Mouse (Mus musculus): ENCODE results near the gene Scarb1. TPM values are rescaled to one million over a fixed set of nuclear protein-coding genes. Genes with fewer than 3 reads are reported as not detected.

The Scarb1 gene
- polyA plus RNA-seq, 1 experiment = 7.0 TPM

- Histone ChIP-seq H3K36me3 (ENCODE audit: control insufficient read depth) (peaks cover 46% of the 10 kb centered on the region), H3K27me3 (ENCODE audit: control insufficient read depth) (no peaks in the 10 kb centered on the region), H3K9me3 (ENCODE audit: control insufficient read depth, low read length) (no peaks in the 10 kb centered on the region), H3K4me3 (replicated peaks) (no peak overlapping the region), H3K4me1 (ENCODE audit: control insufficient read depth) (peaks cover 15% of the 10 kb centered on the region)
- no peak for TF ChIP-seq TAL1 (IDR thresholded peaks at IDR 0.05; ENCODE audit: low read length)
- no peak for TF ChIP-seq GATA1 (IDR thresholded peaks at IDR 0.05; ENCODE audit: low read length)
Observed at GRCm38 (mm10) chr5:125383637-125384420, 42.9 kb upstream of the Scarb1 start.

DNA sequence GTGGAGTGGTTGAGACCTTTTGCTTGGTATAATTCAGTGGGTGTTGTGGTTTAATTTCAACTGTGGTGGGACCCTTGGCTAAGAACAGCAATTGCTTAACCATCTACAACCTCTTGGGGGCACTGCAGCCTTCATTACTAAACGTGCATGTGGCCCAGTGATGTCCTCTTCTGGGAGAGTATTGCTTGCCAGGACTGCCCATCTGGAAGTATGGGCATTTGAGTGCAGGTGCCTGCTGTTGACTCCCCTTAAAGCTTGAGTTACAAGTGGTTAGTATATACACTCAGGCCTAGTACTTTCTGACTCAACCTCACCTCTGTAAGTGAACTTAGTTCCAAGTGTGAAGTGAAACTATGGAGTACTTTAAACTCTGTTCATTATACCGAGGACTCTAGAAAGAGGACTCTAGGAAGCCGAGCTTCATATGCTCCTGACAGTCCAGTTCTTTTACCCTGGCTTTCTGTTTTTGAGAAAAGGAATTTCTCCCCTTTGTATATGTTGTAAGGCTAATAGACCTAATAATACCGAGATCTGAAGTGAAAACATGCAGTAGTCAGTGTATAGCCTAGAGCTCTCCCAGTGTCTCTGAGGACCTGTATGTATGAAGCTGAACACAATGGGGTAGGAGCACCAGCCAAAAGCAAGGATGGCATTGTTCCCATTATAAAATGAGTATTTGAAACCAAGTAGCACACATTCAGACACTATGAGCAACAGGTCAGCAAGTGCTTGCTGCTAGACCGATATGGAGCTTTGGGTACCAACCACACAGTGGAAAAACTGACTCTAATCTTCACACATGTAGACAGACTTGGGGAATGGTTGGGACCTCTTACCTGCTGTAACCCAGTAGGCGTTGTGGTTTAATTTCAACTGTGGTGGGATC, 42.0 kb upstream of the Scarb1 start:
- no peaks in the 10 kb centered on the region for H3K27me3 ChIP-seq (ENCODE audit: control insufficient read depth)
- TF ChIP-seq TAL1 (IDR thresholded peaks at IDR 0.05; ENCODE audit: low read length) (no peak), GATA1 (IDR thresholded peaks at IDR 0.05; ENCODE audit: low read length) (no peak)
- H3K36me3 ChIP-seq (ENCODE audit: control insufficient read depth) = peaks cover 37% of the 10 kb centered on the region
- no peaks in the 10 kb centered on the region for H3K9me3 ChIP-seq (ENCODE audit: control insufficient read depth, low read length)
- H3K4me3 ChIP-seq (replicated peaks) = no peak overlapping the region
- peaks cover 7% of the 10 kb centered on the region for H3K4me1 ChIP-seq (ENCODE audit: control insufficient read depth)

DNA sequence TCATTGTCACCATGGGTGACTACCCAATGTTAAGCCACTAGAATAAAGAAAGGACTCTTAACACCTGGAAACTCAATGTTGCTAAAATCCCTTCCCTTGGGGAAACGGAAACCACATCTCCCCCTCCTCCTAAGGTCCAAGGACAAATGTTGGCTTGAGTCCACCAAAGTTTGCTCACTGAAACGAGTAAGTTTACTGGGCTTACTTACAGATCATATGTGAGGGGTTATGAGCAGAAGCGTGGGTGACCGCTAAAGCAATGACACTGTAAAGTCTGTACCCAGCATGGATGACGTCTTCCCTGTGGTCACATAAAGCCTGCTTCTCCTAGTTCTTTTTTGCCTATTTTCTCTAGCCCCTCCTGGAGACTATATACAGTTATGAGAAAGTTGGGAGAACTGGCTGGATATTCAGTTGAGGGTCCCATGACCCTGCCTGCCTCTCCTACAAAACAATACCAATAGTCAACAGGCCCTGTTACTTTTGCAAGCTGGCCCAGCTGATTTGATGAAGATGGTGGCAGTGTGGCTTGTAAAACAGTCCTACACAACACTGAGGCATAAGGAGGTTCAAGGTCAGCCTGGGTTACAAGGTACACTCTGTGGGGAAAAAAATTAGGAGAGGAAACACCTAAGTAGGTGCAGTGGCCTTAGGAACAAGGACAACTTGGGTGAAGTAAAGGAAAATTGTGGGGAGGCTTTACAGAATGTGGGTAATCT, 41.2 kb upstream of the Scarb1 start:
- H3K4me3 ChIP-seq (replicated peaks) = no peak overlapping the region
- TF ChIP-seq TAL1 (IDR thresholded peaks at IDR 0.05; ENCODE audit: low read length) = no peak
- no peak for TF ChIP-seq GATA1 (IDR thresholded peaks at IDR 0.05; ENCODE audit: low read length)
- peaks cover 35% of the 10 kb centered on the region for H3K36me3 ChIP-seq (ENCODE audit: control insufficient read depth)
- no peaks in the 10 kb centered on the region for H3K27me3 ChIP-seq (ENCODE audit: control insufficient read depth)
- H3K4me1 ChIP-seq (ENCODE audit: control insufficient read depth) = peaks cover 7% of the 10 kb centered on the region
- no peaks in the 10 kb centered on the region for H3K9me3 ChIP-seq (ENCODE audit: control insufficient read depth, low read length)

GRCm38 (mm10) chr5:125378919-125379318, 38.0 kb upstream of the Scarb1 start:
- Histone ChIP-seq H3K4me3 (replicated peaks) (no peak overlapping the region), H3K36me3 (ENCODE audit: control insufficient read depth) (peaks cover 12% of the 10 kb centered on the region), H3K27me3 (ENCODE audit: control insufficient read depth) (no peaks in the 10 kb centered on the region), H3K9me3 (ENCODE audit: control insufficient read depth, low read length) (peaks cover under 1% of the 10 kb centered on the region; the same call in 1 of the 2 replicates), H3K4me1 (ENCODE audit: control insufficient read depth) (no peaks in the 10 kb centered on the region; the same call in 1 of the 2 replicates)
- TF ChIP-seq TAL1 (IDR thresholded peaks at IDR 0.05; ENCODE audit: low read length) (no peak), GATA1 (IDR thresholded peaks at IDR 0.05; ENCODE audit: low read length) (no peak)

DNA sequence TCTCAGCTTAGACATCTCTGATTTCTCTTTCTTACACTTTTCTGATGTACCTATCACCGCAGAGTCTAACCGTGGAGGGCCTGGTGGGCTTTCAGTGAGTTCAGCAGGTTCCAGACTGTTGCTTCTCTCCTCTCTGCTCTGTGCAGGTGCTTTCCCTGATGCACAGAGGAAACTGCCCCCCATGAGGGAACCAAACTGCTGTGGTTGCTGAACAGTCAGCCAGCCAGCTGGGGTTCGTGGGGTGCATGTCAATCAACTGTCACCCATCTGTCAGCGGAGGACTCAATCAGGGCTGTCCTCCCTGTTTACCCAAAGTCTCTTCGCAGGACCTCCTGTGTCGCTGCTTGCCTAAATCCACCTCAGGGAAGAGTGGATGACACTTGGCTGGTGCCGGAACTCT, 36.3 kb upstream of the Scarb1 start:
- Histone ChIP-seq H3K36me3 (ENCODE audit: control insufficient read depth) (no peaks in the 10 kb centered on the region; the same call in 1 of the 2 replicates), H3K27me3 (ENCODE audit: control insufficient read depth) (no peaks in the 10 kb centered on the region), H3K4me3 (replicated peaks) (no peak overlapping the region), H3K4me1 (ENCODE audit: control insufficient read depth) (no peaks in the 10 kb centered on the region), H3K9me3 (ENCODE audit: control insufficient read depth, low read length) (peaks cover 7% of the 10 kb centered on the region; the same call in 1 of the 2 replicates)
- no peak for TF ChIP-seq TAL1 (IDR thresholded peaks at IDR 0.05; ENCODE audit: low read length)
- no peak for TF ChIP-seq GATA1 (IDR thresholded peaks at IDR 0.05; ENCODE audit: low read length)

DNA sequence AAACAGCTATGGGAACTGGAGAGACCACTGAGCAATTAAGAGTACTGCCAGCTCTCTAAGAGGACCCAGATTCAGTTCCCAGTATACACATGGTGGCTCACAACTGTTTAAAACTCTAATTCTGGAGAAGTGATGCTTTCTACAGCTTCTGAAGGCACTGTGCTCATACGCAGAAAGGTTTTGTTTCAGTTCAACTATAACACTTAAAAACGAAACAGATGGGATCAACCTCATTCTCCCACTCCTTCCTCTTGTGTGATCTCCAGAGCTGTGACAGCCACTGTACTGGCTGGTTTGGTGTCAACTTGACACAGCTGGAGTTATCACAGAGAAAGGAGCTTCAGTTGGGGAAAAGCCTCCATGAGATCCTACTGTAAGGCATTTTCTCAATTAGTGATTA, 35.0 kb upstream of the Scarb1 start:
- H3K27me3 ChIP-seq (ENCODE audit: control insufficient read depth) = no peaks in the 10 kb centered on the region
- H3K9me3 ChIP-seq (ENCODE audit: control insufficient read depth, low read length) = peaks cover 9% of the 10 kb centered on the region
- no peak overlapping the region for H3K4me3 ChIP-seq (replicated peaks)
- H3K4me1 ChIP-seq (ENCODE audit: control insufficient read depth) = no peaks in the 10 kb centered on the region
- no peaks in the 10 kb centered on the region for H3K36me3 ChIP-seq (ENCODE audit: control insufficient read depth)
- TF ChIP-seq TAL1 (IDR thresholded peaks at IDR 0.05; ENCODE audit: low read length) (no peak), GATA1 (IDR thresholded peaks at IDR 0.05; ENCODE audit: low read length) (no peak)

DNA sequence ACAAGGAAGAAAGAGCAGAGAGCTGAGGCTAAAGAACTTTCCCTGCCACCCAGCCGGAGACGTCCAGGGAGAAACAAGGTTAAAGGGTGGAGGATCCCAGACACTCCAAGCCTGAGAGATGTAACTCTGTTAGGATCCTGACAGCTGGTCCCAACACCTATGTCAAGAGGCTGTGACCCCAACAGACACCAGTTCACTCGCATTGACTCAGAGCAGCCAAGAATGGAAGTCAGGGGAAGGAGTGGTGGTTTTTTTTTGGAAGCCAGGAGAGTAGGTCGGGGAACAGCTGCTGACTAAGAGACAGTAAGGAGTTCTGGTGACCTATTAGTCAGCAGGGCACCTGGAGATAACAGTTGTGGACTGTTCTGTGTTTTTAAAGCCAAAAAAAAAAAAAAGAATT, 31.1 kb upstream of the Scarb1 start:
- Histone ChIP-seq H3K36me3 (ENCODE audit: control insufficient read depth) (no peaks in the 10 kb centered on the region), H3K4me1 (ENCODE audit: control insufficient read depth) (no peaks in the 10 kb centered on the region), H3K27me3 (ENCODE audit: control insufficient read depth) (no peaks in the 10 kb centered on the region), H3K4me3 (replicated peaks) (no peak overlapping the region), H3K9me3 (ENCODE audit: control insufficient read depth, low read length) (peaks cover 9% of the 10 kb centered on the region)
- TF ChIP-seq GATA1 (IDR thresholded peaks at IDR 0.05; ENCODE audit: low read length) (no peak), TAL1 (IDR thresholded peaks at IDR 0.05; ENCODE audit: low read length) (no peak)

- Histone ChIP-seq H3K36me3 (ENCODE audit: control insufficient read depth) (no peaks in the 10 kb centered on the region), H3K9me3 (ENCODE audit: control insufficient read depth, low read length) (peaks cover 9% of the 10 kb centered on the region), H3K4me1 (ENCODE audit: control insufficient read depth) (no peaks in the 10 kb centered on the region), H3K27me3 (ENCODE audit: control insufficient read depth) (no peaks in the 10 kb centered on the region), H3K4me3 (replicated peaks) (no peak overlapping the region)
- TF ChIP-seq TAL1 (IDR thresholded peaks at IDR 0.05; ENCODE audit: low read length) (no peak), GATA1 (IDR thresholded peaks at IDR 0.05; ENCODE audit: low read length) (no peak)
Observed at GRCm38 (mm10) chr5:125370950-125371693, 30.2 kb upstream of the Scarb1 start.
